Mouse (Mus musculus): Measurements from ENCODE around the gene Sigmar1. TPM values are rescaled to one million over a fixed set of nuclear protein-coding genes. Genes with fewer than 3 reads are reported as not detected.

Gene Sigmar1
- total and polyA plus RNA-seq, 3 experiments, result 26.4 to 97.5 (median 60.7) TPM

DNA sequence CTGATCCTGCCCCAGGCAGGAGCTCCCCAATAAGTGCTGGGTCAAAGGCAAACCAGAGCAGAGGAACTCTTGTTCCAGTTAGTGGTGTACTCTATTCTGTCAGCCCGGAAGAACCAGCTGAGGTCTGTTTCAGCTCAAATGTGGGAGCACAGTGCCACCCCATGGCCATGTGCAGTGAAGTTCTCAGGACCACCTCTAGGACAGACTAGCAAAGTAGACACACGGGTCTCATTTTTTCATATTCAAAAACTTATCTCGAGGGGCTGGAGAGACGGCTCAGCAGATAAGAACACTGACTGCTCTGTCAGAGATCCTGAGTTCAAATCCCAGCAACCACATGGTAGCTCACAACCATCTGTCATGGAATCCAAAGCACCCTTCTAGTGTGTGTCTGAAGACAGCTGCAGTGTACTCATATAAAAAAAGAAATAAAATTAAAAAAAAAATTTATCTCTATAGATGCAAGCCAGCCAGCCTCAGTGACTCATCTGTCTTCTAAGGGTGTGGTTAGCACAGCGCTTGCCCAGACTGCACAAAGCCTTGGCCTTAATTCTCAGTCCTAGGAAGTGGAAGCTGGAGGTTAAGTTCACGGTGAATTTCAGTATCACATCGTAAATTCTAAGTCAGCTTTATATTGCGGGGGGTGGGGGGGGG lies 18.2 kb downstream of the Sigmar1 start:
- peaks cover 3% of the 10 kb centered on the region for H3K9me3 ChIP-seq (replicated peaks; ENCODE audit: low read length)
- DNase-seq (ENCODE audit: extremely low read depth), result peak; percentile 70

DNA sequence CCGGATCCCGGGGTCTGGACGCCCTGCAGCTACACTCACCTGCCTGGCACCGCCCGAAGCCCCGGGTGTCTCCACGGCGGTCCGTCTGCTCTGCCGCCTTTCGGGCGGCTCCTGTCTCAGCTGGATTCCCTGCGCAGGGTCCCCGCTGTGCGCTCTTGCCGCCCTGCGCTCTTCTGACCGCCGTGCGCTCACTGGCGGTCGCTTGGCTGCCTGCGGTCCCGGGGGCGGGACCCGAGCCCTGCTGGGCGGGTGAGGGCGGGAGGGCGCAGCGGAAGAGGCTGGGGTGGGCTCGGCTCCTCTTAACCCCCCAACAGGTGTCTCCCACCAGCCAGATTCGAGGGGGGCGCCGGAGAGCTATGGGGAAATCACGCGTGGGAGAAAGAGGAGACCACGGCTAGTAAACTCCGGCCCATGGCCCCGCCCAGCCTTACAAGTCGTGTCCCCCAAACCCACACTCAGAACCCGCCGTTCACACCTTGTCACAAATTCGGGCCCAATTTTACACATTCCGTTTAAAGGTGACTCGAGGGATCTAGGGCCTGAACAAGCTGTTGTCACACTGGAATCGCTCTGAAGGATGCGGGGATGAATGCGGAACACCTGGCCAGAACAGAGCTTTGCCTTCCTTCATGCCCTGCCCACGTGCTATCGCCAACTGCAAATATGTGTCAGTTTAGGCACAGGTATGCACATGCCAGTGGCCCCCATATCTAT lies 24.7 kb downstream of the Sigmar1 start, which contains the start of gene Arid3c:
TSS of gene Arid3c (minus strand) at position 91 of the 714 bp plus-strand sequence.
- Histone ChIP-seq H3K27ac (ENCODE audit: insufficient read depth, low read depth) (no peak within 1 kb of the TSS), H3K4me2 (ENCODE audit: insufficient read depth, low read depth, poor library complexity, severe bottlenecking) (peak within 1 kb of the TSS; percentile 99), H3K27me3 (replicated peaks) (peaks cover 79% of the 10 kb centered on the region), H3K79me2 (replicated peaks; ENCODE audit: control insufficient read depth, extremely low read depth, insufficient read depth, poor library complexity, severe bottlenecking) (no peaks in the 10 kb centered on the region), H3K4me1 (ENCODE audit: control insufficient read depth in 1 of 2, insufficient read depth in 2 of 2) (peaks cover 4 to 7% of the 10 kb centered on the region in 2 experiments), H3K9ac (ENCODE audit: insufficient read depth, low read depth) (no peak within 1 kb of the TSS), H3K36me3 (replicated peaks in 1 of 2; ENCODE audit: control insufficient read depth in 1 of 2, insufficient read depth in 1 of 2, low read length in 1 of 2) (no peaks in the 10 kb centered on the region), H3K9me3 (replicated peaks; ENCODE audit: low read length) (peaks cover 3% of the 10 kb centered on the region), H3K4me3 (replicated peaks in 1 of 3; ENCODE audit: low read depth in 2 of 3, low read length in 2 of 3, poor library complexity in 1 of 3) (peak within 1 kb of the TSS in 1 of 3 experiments; percentile 32)
- in situ Hi-C loops (cut with MboI; ENCODE audit: low pct_ligation_motif_present, low pct_unique_long_range_greater_than_20kb, low sequenced_read_pairs) (no loop called here), dilution Hi-C loops (cut with MboI; ENCODE audit: extremely low pct_ligation_motif_present, extremely low pct_unique_long_range_greater_than_20kb, low sequenced_read_pairs) (no loop called here)
- DNase-seq (ENCODE audit: extremely low read depth), result no peak
- TF ChIP-seq MAX (IDR thresholded peaks at IDR 0.05; ENCODE audit: low read length) (peak; percentile 31; the same call in 1 of the 2 replicates), MYC (IDR thresholded peaks at IDR 0.05; ENCODE audit: low read depth, low read length) (0 out of 2 replicates have a peak, but pooled peaks have one; percentile 26), MAFK (IDR thresholded peaks at IDR 0.05; ENCODE audit: insufficient replicate concordance, low read length) (no peak), ZKSCAN1 (IDR thresholded peaks at IDR 0.05; ENCODE audit: borderline replicate concordance, low read depth, low read length) (no peak), RAD21 (IDR thresholded peaks at IDR 0.05; ENCODE audit: low read depth, low read length) (no peak), MXI1 (IDR thresholded peaks at IDR 0.05; ENCODE audit: low read depth, low read length) (0 out of 2 replicates have a peak, but pooled peaks have one; percentile 32)

More for the DNA sequence above, 18.2 kb downstream of the Sigmar1 start:
- no peak overlapping the region for H3K9ac ChIP-seq (ENCODE audit: insufficient read depth, low read depth)
- no peak for TF ChIP-seq MYC (IDR thresholded peaks at IDR 0.05; ENCODE audit: low read depth, low read length)
- TF ChIP-seq IRF4 (IDR thresholded peaks at IDR 0.05; ENCODE audit: low read depth, low read length), result peak; percentile 30; the same call in 1 of the 2 replicates
- TF ChIP-seq SIN3A (IDR thresholded peaks at IDR 0.05; ENCODE audit: low read length), result peak; percentile 53; the same call in 1 of the 2 replicates
- no peak for TF ChIP-seq JUN (IDR thresholded peaks at IDR 0.05; ENCODE audit: insufficient read depth, low read depth, low read length)
- no peak for TF ChIP-seq POLR2A (IDR thresholded peaks at IDR 0.05; ENCODE audit: low read depth, low read length)
- TF ChIP-seq MAX (IDR thresholded peaks at IDR 0.05; ENCODE audit: low read length), result peak; percentile 59; the same call in 1 of the 2 replicates
- no peak for TF ChIP-seq ZC3H11A (IDR thresholded peaks at IDR 0.05; ENCODE audit: low read depth, low read length)
- TF ChIP-seq RCOR1 (conservative IDR thresholded peaks at IDR 0.05; ENCODE audit: low read depth, low read length), result no peak
- TF ChIP-seq POLR2AphosphoS2 (IDR thresholded peaks at IDR 0.05; ENCODE audit: low read depth, low read length), result peak; percentile 90
- TF ChIP-seq SMC3 (IDR thresholded peaks at IDR 0.05; ENCODE audit: low read depth, low read length), result peak; percentile 73
- 0 out of 2 replicates have a peak, but pooled peaks have one; percentile 20 for TF ChIP-seq ZMIZ1 (IDR thresholded peaks at IDR 0.05; ENCODE audit: low read depth, low read length)
- peak; percentile 20; the same call in 1 of the 2 replicates for TF ChIP-seq MEF2A (IDR thresholded peaks at IDR 0.05; ENCODE audit: borderline replicate concordance, low read depth, low read length)
- peak; percentile 86 for TF ChIP-seq RAD21 (IDR thresholded peaks at IDR 0.05; ENCODE audit: low read depth, low read length)
- TF ChIP-seq USF1 (IDR thresholded peaks at IDR 0.05; ENCODE audit: low read depth, low read length), result no peak
- TF ChIP-seq NELFE (IDR thresholded peaks at IDR 0.05; ENCODE audit: low read depth, low read length), result peak; percentile 49; the same call in 1 of the 2 replicates
- peak; percentile 79 for TF ChIP-seq ELF1 (IDR thresholded peaks at IDR 0.05; ENCODE audit: low read depth, low read length)
- TF ChIP-seq CTCF (conservative IDR thresholded peaks at IDR 0.05 in 1 of 2, IDR thresholded peaks at IDR 0.05 in 1 of 2; ENCODE audit: low read depth in 2 of 2, low read length in 2 of 2), result peak; percentile 50 to 89; a peak in 3 of 4 replicates
- no peak for TF ChIP-seq ZKSCAN1 (IDR thresholded peaks at IDR 0.05; ENCODE audit: borderline replicate concordance, low read depth, low read length)
- TF ChIP-seq NRF1 (IDR thresholded peaks at IDR 0.05; ENCODE audit: low read depth, low read length), result 0 out of 2 replicates have a peak, but pooled peaks have one; percentile 11
- TF ChIP-seq EP300 (IDR thresholded peaks at IDR 0.05; ENCODE audit: low read length), result no peak
- peak; percentile 53; the same call in 1 of the 2 replicates for TF ChIP-seq CHD2 (IDR thresholded peaks at IDR 0.05; ENCODE audit: low read length)
- no peak overlapping the region for H3K27ac ChIP-seq (ENCODE audit: insufficient read depth, low read depth)
- in situ Hi-C loops (cut with MboI; ENCODE audit: low pct_ligation_motif_present, low pct_unique_long_range_greater_than_20kb, low sequenced_read_pairs) (no loop called here), dilution Hi-C loops (cut with MboI; ENCODE audit: extremely low pct_ligation_motif_present, extremely low pct_unique_long_range_greater_than_20kb, low sequenced_read_pairs) (no loop called here)
- H3K36me3 ChIP-seq (replicated peaks in 1 of 2; ENCODE audit: control insufficient read depth in 1 of 2, insufficient read depth in 1 of 2, low read length in 1 of 2), result peaks cover 13 to 19% of the 10 kb centered on the region in 2 experiments
- H3K4me1 ChIP-seq (ENCODE audit: control insufficient read depth in 1 of 2, insufficient read depth in 2 of 2), result peaks cover 8 to 15% of the 10 kb centered on the region in 2 experiments; a peak in 3 of 4 replicates
- H3K4me2 ChIP-seq (ENCODE audit: insufficient read depth, low read depth, poor library complexity, severe bottlenecking), result no peak overlapping the region
- 0 out of 2 replicates have a peak, but pooled peaks cover 8% of the 10 kb centered on the region for H3K79me2 ChIP-seq (replicated peaks; ENCODE audit: control insufficient read depth, extremely low read depth, insufficient read depth, poor library complexity, severe bottlenecking)
- no peak overlapping the region for H3K4me3 ChIP-seq (replicated peaks in 1 of 3; ENCODE audit: low read depth in 2 of 3, low read length in 2 of 3, poor library complexity in 1 of 3)
- H3K27me3 ChIP-seq (replicated peaks), result peaks cover 26% of the 10 kb centered on the region

Data from CH12.LX (cell line).